Mouse (Mus musculus): ENCODE results near the gene Nmrk1. TPM values are rescaled to one million over a fixed set of nuclear protein-coding genes. Genes with fewer than 3 reads are reported as not detected.

Gene Nmrk1
- total RNA-seq (2023): 10 to 100 TPM in 1 of 2 experiments, 1 to 10 TPM in 1; 9.1 to 10.9 TPM

DNA sequence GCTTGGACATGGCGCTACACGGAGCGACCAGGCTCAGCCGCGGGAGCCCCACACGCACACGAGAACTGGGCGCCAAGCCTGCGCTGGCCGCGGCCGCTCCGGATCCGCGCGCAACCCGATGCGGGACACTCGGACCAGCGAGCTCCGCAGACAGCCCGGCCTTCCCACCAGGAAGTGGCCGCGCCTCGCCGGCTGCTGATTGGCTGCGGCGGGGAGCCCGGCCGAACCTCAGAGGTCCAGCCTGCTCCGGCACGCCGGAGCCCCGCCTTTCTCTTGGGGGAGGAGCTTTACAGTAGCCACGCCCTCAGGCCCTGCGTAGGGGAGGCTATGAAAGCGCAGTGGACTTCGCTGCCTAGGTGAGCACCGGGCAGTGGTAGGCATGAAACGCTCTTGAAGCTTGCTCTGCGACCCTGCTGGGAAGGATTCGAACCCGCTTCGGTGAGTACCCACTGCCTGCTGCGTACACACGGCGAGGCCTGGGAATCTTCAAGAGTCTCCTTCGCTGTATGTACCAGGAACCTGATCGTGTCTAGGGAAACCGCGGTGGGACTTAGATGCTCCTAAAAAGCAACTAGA, at the start of gene Nmrk1, which contains the start of gene Ostf1:
Gene Nmrk1, plus strand, starts transcription at position 307 of the 576 bp plus-strand sequence.
Gene Ostf1, minus strand, starts transcription at position 180 of the 576 bp plus-strand sequence.

DNA sequence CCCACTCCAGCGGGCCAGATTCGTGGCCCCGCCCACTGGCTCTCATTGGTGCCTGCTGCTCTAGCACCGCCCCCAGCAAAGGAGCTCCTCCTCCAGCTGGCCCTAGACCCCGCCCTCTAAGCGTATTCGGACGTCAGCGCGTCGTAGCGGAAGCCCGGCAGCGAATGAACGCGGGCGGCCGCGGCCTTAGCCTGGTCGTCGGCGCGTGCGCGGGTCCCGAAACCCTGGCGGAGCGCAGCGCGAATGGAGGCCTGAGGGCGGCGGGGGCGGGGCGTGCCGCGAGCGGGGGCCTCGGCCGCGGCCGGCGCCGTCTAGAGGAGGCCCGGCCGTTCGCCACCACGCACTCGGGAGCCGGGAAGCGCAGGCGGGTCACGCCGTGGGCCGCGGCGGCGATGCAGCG, 38.9 kb downstream of the Nmrk1 start, which contains the start of gene Carnmt1:
Gene Carnmt1, plus strand, starts transcription at position 157 of the 400 bp plus-strand sequence.

Other genes starting within 250 kb of the Nmrk1 start
- gene Ostf1, start 127 bp upstream of the Nmrk1 start, total RNA-seq (2023): 100 to 1,000 TPM; 355 to 372 TPM
- 1 to 10 TPM; 7.1 TPM for gene Carnmt1, start 38.8 kb downstream of the Nmrk1 start, total RNA-seq (2023)
- 1 to 10 TPM; 7.8 to 9.8 TPM for gene D030056L22Rik, start 81.2 kb downstream of the Nmrk1 start, total RNA-seq (2023)
- gene Trpm6, start 118.0 kb downstream of the Nmrk1 start, total RNA-seq (2023): not detected

Measured in neutrophil, adult 83 days (primary cell).